Mouse (Mus musculus) gastrocnemius, postnatal 36 days (tissue): Measurements from ENCODE around the gene Gm43738. TPM values are rescaled to one million over a fixed set of nuclear protein-coding genes. Genes with fewer than 3 reads are reported as not detected.
A peak's percentile ranks its signal among the peaks of the same experiment; 100 is the strongest.
"Not testable (repeated sequence)": the region's sequence is repeated elsewhere in the genome, so short reads cannot be mapped to it uniquely, and the experiment has no call there.

Source experiments
- DNase-seq, 2 experiments: peaks; one replicate each; pipeline ENCODE4 v3.0.0; 2022
- intact Hi-C: fragments of 180-260 bp; cut with DNase I; formaldehyde crosslinking; loops from one replicate; pipeline ENCODE4 v1.15.1; 2025
- total RNA-seq, 2 experiments: library from RNA; stranded (reverse); gene quantifications; 2 replicates each; pipeline ENCODE4 v1.2.3; 2021

Gene Gm43738
- total RNA-seq, 2 experiments from 2014 or later: not detected

DNA sequence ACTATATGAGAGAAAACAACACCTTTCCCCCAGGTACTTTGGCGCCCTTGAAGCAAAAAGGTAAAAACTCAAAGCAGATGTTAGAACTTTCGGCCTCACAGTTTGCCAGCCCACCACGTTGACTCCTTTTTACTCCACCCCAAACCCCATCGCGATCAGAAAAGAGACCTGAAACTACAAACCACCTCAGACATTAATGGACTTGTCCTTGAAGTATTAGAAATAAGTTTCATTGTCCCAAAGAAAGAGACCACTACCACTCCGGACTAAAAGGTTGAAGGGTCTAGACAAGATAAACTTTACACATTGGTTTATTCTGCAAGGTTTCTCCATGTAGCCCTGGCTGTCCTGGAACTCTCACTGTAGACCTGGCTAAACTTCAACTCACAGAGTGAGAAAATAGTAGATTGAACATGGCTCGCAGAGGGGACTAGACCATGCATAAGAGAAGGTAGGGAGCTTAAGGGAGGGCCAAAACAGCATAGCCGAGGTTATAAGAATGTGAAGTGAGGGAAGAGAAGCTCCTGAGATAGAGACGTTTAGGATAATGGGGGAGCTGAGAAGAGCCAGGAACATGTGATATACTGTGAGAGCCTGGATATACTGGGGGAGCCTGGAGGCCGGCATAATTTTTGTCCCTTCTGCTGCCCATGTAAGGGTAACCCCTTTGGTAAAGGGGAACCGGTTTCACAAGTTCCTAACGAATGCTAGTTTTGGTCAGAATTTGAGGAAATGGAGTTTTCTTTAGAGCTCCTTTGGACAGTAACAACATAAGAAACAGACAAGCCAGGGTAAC is 1.8 kb upstream of the Gm43738 start:
- intact Hi-C loops: no loop called here
- DNase-seq: no peak

DNA sequence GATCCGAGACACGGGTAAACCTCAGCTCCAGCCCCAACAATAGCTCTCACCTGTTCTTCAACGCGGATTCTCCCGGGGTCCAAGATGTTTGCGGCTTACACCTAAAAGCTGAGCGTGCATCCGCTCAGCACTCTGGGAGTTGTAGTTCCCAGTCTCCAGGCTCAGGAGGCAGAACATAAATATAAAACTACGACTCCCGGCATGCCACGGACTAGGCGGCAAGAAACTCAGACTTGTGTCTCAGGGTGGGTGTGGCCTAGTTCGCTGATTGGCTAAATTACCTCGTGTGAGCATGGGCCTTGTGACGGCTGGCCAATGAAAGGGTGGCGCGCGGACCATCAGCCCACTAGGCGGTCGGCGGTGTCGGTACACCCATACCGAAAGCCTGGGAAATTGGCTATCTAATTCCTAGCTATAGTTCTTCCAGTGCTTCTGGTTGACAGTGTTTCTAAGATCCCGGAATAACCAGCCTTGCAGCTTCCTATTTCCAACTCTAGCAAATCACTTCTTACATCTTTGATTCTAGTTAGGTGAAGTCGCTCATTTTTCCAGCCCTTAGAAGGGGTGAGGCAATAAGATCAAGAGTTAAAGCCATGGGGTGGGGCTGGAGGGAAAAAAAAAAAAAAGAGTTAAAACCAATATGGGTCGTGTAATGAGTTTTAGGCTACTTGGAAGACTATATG is 1.1 kb upstream of the Gm43738 start, which contains the start of gene Fdps:
Gene Fdps (minus strand): TSS at position 148 of the 683 bp plus-strand sequence.
- DNase-seq: peak; percentile 79 to 92
- intact Hi-C loops: no loop called here

DNA sequence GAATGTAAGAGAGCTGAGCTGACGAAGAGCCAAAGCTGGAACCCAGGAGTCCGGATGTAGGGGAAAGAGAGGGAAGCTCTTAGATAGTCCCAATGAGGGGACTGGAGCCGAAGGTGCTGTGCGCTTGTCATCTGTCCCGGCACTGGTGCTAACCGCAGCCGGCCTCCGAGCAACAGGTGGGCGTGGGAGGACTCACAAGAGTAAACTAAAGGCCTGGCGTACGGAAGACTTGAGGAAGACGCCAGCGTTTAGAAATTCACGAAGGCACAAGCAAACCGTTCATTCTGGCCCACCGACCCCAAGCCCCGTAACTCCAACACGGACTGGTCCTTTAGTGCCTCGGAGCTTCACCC is 536 bp upstream of the Gm43738 start:
- intact Hi-C loops: no loop called here
- no peak for DNase-seq

- no peak for DNase-seq
- intact Hi-C loops: no loop called here
These were observed 6.9 kb downstream of the Gm43738 start for GRCm38 (mm10) chr3:89094021-89094420.

DNA sequence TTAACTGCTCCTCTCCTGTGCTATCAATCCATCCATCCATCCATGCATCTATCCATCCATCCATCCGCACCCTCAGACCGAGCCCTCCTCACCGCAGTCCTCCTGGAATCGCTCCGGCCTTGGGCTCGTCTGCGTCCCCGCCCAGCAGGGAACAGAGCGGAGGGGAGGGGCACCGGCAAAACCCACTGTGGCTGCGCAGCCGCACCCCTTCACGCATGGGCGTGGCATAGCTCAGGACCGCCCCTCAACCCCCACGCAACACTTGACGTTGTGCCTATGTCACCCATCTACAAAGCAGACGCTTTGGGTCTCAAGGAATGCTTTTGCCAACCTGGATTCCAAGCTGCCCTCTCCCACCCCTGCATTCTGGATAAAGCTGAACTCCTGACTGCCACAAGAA is 7.7 kb downstream of the Gm43738 start, which contains the start of gene Rusc1:
Gene Rusc1 (minus strand): TSS at position 137 of the 400 bp plus-strand sequence.
- intact Hi-C loops: no loop called here
- peak; percentile 84 to 85 for DNase-seq

DNA sequence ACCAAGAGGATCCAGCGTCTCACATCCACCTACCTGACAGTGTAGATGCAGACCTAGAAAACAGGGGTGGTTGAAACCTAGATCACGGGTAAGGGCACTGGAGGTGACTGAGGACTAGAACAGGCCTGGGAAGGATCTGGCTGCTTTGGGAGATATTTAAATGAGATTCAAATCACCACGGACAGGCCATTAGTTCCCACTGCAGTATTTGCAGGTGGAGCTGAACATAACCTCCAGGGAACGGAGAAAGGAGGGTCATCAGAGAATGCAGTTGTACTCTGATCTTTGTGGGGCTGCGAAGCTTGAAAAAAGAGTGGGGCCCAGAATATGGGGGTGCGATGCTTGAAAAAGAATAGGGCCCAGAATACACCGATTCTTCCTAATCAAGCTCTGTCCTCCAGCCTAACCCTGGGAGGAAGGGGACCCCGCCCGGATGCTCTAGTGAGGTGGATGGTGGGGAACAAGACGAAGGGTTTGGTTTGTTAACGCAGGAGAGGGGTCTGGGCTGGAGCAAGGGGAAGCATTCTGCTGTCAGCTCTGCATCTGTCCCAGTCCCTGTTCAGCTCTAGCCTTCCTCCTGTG is 8.3 kb downstream of the Gm43738 start:
- intact Hi-C loops: no loop called here
- no peak for DNase-seq

DNA sequence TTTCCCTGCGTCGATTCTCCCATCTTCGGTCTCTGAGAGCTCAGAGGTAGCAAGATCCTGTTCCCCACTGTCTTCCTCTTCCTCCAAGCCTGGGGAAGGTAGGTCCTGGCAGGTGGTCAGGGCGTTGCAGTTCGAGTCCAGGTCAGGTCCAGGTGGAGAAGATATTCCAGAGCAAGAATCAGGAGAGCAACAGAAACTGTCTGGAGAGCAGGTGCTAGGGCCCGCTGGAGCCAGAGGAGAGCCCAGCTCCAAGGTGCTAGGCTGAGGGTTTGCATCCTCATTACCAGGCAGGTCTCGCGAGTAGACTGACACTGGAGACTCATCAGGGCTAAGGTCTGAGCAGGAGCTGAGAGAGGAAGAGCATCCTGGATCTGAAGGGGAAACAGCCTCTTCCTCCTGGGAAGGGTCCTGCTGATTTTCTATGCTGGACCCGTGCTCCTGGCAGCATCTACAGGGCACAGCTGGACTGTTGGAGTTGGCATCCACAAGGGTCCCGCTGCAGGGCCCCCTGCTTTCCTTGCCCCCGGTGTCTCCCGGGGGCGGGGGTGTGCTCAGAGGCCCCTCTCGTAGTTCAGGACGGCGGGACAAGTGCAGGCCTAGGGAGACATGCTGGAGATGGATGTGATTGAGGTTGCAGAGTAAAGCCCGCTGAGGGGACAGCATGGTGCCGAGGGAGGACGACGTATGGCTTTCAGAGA is 8.9 kb downstream of the Gm43738 start:
- DNase-seq: no peak

DNA sequence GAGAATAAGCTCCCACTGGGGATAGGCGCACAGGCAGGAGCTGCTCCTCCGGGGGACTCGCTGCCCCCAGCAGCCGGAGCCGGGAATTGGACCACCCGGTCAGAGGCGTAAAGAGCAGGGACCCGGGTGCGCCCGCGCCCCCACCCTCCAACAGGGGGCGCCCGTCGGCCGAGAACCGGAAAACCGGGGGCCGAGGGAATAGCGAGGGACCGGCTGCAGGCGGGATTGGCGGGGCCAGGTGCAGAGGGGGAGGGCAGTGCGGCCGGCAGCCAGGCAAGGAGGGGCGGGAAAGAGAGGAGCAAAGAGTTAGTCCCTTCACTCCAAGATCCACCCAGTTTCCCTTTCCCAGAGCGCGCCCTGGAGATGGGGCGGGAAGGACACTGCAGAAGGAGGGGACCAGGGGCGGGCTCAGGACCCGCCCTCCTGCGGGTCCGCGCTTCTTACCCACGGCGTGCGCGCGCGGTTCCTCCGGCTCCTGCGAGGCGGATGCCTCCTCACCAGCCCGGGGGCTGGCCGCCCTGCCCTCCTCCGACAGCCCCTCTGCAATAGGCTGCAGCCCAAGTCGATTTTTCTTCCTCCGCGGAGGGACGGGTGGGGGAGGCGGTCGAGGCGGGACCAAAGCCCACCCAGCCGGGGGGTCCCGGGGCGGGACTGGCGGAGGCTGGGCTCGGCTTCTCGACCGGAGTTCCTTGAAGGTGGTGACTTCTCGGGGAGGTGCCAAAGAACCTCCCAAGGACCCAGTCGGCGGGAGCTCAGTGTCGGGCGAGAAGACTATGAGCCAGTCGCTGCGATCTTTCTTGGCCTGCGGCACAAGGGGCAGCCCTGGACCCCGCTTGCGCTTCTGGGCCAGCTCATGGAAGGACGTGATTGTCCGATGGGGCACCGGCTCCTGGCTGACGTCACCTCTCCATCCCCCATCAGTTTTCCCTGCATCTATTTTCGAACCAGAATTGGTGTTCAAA is 9.9 kb downstream of the Gm43738 start:
- peak; percentile 85 to 86 for DNase-seq
- intact Hi-C loops: loop anchor here (2.0 kb wide), 1 partner anchor 126 kb away; no protein-coding TSS in a partner anchor

More for the DNA sequence above, 8.9 kb downstream of the Gm43738 start:
- intact Hi-C loops: loop anchor here (2.0 kb wide), 1 partner anchor 125 kb away; no protein-coding TSS in a partner anchor

DNA sequence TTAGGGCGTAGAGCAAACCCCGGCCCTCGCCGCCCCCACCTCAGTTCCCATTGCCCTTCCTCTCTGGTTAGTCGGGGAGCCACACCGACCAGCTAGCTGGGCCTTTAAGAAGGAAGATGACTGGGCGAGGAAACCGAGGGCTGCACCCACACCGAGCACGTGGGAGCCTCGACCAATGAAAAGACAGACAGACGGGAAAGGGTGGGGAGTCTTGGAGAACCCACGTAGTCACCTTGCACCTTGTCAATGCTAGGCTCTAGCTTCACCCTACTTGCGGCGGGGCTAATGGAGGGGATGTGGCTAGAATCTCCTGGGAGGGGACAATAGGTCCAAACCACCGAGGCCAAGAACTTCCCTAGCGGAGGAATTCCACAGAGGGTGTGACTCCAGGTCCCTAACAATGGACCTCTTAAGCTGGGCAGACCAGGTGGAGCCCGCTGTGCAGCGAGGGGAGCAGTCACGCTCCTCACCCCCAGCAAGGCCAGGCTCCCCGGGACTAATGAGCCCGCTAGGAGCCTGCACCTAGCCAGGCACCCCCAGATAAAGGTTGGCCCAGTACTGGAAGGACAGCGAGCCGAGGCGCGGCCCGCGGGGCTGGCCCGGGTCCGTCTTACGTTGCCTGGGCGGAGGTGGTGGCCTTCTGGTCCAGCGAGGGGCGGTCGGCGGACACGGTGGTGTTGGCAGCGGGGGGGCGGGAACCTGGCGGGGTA is 10.9 kb downstream of the Gm43738 start:
- intact Hi-C loops: loop anchor here (2.0 kb wide), 1 partner anchor 127 kb away; no protein-coding TSS in a partner anchor
- peak; percentile 77 to 79 for DNase-seq

GRCm38 (mm10) chr3:89088974-89089373 is 11.9 kb downstream of the Gm43738 start:
- intact Hi-C loops: no loop called here
- no peak for DNase-seq

GRCm38 (mm10) chr3:89087338-89088110 is 13.4 kb downstream of the Gm43738 start:
- DNase-seq: peak; percentile 61 to 65
- intact Hi-C loops: no loop called here

DNA sequence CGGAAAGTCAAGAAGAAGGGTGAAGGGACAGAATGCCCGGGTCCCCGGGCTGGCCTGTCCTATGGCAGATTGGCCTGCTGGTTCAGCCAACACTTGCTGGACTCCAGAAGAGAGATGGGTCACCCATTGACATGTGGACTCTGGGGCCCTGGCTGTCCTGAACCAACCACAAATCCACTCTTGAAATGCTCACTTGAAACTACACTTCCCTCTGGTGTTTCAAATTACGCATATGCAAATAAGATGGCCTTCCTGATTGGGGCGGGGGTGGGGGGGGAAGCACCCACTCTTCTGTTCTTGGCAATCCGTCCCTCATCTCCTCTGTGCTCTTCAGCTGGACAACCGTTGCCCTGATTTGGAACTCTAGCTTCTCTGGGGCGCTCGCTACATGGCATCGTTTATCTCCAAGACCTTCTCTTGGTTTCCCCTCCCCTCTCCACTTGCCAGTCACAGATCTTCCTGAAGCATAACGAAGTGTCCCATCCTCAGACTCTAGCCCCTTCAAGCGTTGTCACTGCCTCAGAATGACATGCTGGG is 16.2 kb downstream of the Gm43738 start:
- no peak for DNase-seq
- intact Hi-C loops: no loop called here

DNA sequence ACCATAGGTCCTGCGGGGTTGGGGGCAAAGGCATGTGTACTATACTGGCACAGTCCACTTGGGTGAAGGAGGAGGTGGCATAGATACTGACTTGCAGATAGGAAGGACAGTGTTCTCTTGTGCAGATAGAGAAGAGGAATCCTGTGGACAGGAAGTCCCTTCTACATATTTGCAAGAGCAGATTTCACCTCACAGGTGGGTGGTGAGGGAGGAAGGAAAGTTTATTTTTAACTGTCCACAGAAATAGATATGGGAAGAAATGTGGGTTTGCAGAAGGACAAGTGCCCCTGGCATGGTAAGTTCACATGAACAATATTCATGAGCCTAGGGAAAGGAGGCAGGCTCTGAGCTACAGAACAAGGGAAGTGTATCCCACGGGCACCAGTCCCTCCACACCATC is 16.8 kb downstream of the Gm43738 start:
- intact Hi-C loops: no loop called here
- no peak for DNase-seq

DNA sequence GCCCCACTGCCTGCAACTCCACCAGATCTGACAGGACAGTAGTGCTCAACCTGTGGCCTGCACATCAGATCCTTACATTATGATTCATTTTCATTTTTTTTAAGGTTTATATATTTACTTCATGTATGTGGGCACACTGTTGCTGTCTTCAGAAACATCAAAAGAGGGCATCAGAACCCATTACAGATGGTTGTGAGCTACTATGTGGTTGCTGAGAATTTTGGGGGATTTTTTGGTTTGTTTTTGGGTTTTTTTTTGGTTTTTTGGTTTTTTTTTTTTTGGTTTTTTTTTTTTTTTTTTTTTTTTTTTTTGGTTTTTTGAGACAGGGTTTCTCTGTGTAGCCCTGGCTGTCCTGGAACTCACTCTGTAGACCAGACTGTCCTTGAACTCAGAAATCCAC is 18.6 kb downstream of the Gm43738 start:
- DNase-seq, intact Hi-C loops: not testable (repeated sequence)

GRCm38 (mm10) chr3:89077383-89077782 is 23.5 kb downstream of the Gm43738 start:
- no peak for DNase-seq
- intact Hi-C loops: loop anchor here (10.0 kb wide), 1 partner anchor 53 kb away; no protein-coding TSS in a partner anchor

GRCm38 (mm10) chr3:89067265-89067664 is 33.6 kb downstream of the Gm43738 start:
- DNase-seq: no peak
- intact Hi-C loops: loop anchor here (10.0 kb wide), 1 partner anchor 958 kb away; no protein-coding TSS in a partner anchor

DNA sequence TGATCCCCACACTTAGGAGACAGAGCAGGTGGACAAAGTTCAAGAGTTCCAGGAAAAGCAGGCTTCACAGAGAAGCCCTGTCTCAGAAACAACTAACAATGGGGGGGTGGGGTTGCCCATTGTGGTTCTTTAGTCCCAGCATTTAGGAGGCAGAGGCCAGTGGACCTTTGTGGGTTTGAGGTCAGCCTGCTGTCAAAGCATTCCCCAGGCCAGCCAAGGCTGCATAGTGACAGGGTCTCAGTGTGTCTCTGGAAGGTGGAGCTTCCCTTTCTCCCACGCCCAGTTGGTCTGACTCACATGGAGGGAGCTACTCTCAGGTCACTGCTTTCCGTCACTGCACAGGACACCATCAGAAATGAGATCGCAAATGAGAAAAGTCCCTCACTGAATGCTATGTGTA is 39.2 kb downstream of the Gm43738 start:
- intact Hi-C loops: loop anchor here (10.0 kb wide), 1 partner anchor 963 kb away; no protein-coding TSS in a partner anchor
- no peak for DNase-seq

DNA sequence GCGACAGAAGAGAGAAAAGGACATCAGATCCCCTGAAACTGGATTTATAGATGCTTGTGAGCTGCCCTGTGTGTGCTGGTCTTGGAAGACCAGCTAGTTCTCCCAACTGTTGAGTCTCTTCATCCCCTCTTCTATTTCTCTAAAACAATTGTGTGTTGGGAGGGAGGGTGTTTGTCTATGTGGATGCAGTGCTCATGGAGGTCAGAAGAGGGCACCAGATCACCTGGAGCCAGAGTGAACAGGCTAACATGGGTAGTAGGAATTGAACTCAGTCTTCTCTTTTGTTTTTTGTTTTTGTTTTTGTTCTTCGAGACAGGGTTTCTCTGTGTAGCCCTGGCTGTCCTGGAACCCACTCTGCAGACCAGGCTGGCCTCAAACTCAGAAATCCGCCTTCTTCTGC is 42.1 kb downstream of the Gm43738 start:
- DNase-seq: no peak
- intact Hi-C loops: no loop called here
